Mouse (Mus musculus): ENCODE measurements around the gene Rsc1a1.

Rsc1a1 gene

GRCm38 (mm10) chr4:141685499-141685898 is at the start of gene Rsc1a1:
Gene Rsc1a1, minus strand, starts transcription at chr4:141685599.
- DNase-seq (ENCODE audit: low read depth, low spot score) = no peak

- DNase-seq (ENCODE audit: low read depth, low spot score) = no peak
Observed at GRCm38 (mm10) chr4:141735206-141735560, 49.8 kb upstream of the Rsc1a1 start.

GRCm38 (mm10) chr4:141734446-141735205 is 49.2 kb upstream of the Rsc1a1 start:
- DNase-seq (ENCODE audit: low read depth, low spot score) = peak; percentile 97

- DNase-seq (ENCODE audit: low read depth, low spot score) = no peak
Observed at GRCm38 (mm10) chr4:141731766-141732165, 46.4 kb upstream of the Rsc1a1 start.

- no peak for DNase-seq (ENCODE audit: low read depth, low spot score)
Observed at GRCm38 (mm10) chr4:141730401-141730800, 45.0 kb upstream of the Rsc1a1 start.

- DNase-seq (ENCODE audit: low read depth, low spot score) = no peak
Observed at GRCm38 (mm10) chr4:141729266-141729665, 43.9 kb upstream of the Rsc1a1 start.

- DNase-seq (ENCODE audit: low read depth, low spot score) = no peak
Observed at GRCm38 (mm10) chr4:141725738-141726137, 40.3 kb upstream of the Rsc1a1 start.

GRCm38 (mm10) chr4:141725277-141725676 is 39.9 kb upstream of the Rsc1a1 start:
- no peak for DNase-seq (ENCODE audit: low read depth, low spot score)

- no peak for DNase-seq (ENCODE audit: low read depth, low spot score)
Observed at GRCm38 (mm10) chr4:141724594-141724993, 39.2 kb upstream of the Rsc1a1 start.

GRCm38 (mm10) chr4:141723673-141724068 is 38.3 kb upstream of the Rsc1a1 start:
- no peak for DNase-seq (ENCODE audit: low read depth, low spot score)

- peak; percentile 82 for DNase-seq (ENCODE audit: low read depth, low spot score)
Observed at GRCm38 (mm10) chr4:141722731-141723672, 37.6 kb upstream of the Rsc1a1 start, which contains the start of gene Ddi2. Gene Ddi2, minus strand, starts transcription at chr4:141723419.

- DNase-seq (ENCODE audit: low read depth, low spot score) = no peak
Observed at GRCm38 (mm10) chr4:141721961-141722360, 36.6 kb upstream of the Rsc1a1 start.

GRCm38 (mm10) chr4:141720761-141721523 is 35.5 kb upstream of the Rsc1a1 start:
- DNase-seq (ENCODE audit: low read depth, low spot score) = no peak

- no peak for DNase-seq (ENCODE audit: low read depth, low spot score)
Observed at GRCm38 (mm10) chr4:141719304-141719703, 33.9 kb upstream of the Rsc1a1 start.

GRCm38 (mm10) chr4:141717633-141718032 is 32.2 kb upstream of the Rsc1a1 start:
- no peak for DNase-seq (ENCODE audit: low read depth, low spot score)

- peak; percentile 37 for DNase-seq (ENCODE audit: low read depth, low spot score)
Observed at GRCm38 (mm10) chr4:141715027-141715426, 29.6 kb upstream of the Rsc1a1 start.

- DNase-seq (ENCODE audit: low read depth, low spot score) = no peak
Observed at GRCm38 (mm10) chr4:141713598-141714142, 28.3 kb upstream of the Rsc1a1 start.

GRCm38 (mm10) chr4:141711250-141711649 is 25.9 kb upstream of the Rsc1a1 start:
- no peak for DNase-seq (ENCODE audit: low read depth, low spot score)

- DNase-seq (ENCODE audit: low read depth, low spot score) = no peak
Observed at GRCm38 (mm10) chr4:141708971-141709370, 23.6 kb upstream of the Rsc1a1 start.

- DNase-seq (ENCODE audit: low read depth, low spot score) = no peak
Observed at GRCm38 (mm10) chr4:141708005-141708404, 22.6 kb upstream of the Rsc1a1 start.

GRCm38 (mm10) chr4:141705331-141705730 is 19.9 kb upstream of the Rsc1a1 start:
- DNase-seq (ENCODE audit: low read depth, low spot score) = no peak

Data from forelimb bud, embryonic 11.5 days (tissue).